Mouse (Mus musculus): ENCODE measurements at regions not wholly inside any gene's neighbourhood (a gene's known extent, or its start where the extent isn't known, plus 50 kb on each side); places are given as distances from the start of the nearest gene placed in this dataset.
A peak's percentile ranks its signal among the peaks of the same experiment; 100 is the strongest.

- H3K4me3 ChIP-seq, result no peak overlapping the region
- no peaks in the 10 kb centered on the region for H3K27me3 ChIP-seq (replicated peaks; ENCODE audit: low read depth, poor library complexity, severe bottlenecking)
- DNase-seq (ENCODE audit: low spot score), result no peak
- H3K36me3 ChIP-seq (replicated peaks), result no peaks in the 10 kb centered on the region
- no peaks in the 10 kb centered on the region for H3K4me1 ChIP-seq
- H3K9me3 ChIP-seq, result no peaks in the 10 kb centered on the region
- H3K27ac ChIP-seq (replicated peaks), result no peak overlapping the region
- 69% methylated on average over 4 of the region's 4 CpGs for WGBS
Measured at GRCm38 (mm10) chr2:123023918-123024317, 258.9 kb downstream of the Sqor start.

- Histone ChIP-seq H3K9me3 (no peaks in the 10 kb centered on the region), H3K4me3 (no peak overlapping the region), H3K27me3 (replicated peaks; ENCODE audit: low read depth, poor library complexity, severe bottlenecking) (no peaks in the 10 kb centered on the region), H3K27ac (replicated peaks) (no peak overlapping the region), H3K4me1 (no peaks in the 10 kb centered on the region), H3K36me3 (replicated peaks) (no peaks in the 10 kb centered on the region)
- no peak for DNase-seq (ENCODE audit: low spot score)
- 92% methylated on average over 1 of the region's 1 CpGs for WGBS
Measured at GRCm38 (mm10) chr2:123024380-123024779, 259.3 kb downstream of the Sqor start.

- no peaks in the 10 kb centered on the region for H3K27me3 ChIP-seq (replicated peaks; ENCODE audit: low read depth, poor library complexity, severe bottlenecking)
- no peak for DNase-seq (ENCODE audit: low spot score)
- no peaks in the 10 kb centered on the region for H3K36me3 ChIP-seq (replicated peaks)
- H3K4me3 ChIP-seq, result no peak overlapping the region
- no peak overlapping the region for H3K27ac ChIP-seq (replicated peaks)
- 82% methylated on average over 4 of the region's 4 CpGs for WGBS
- H3K9me3 ChIP-seq, result no peaks in the 10 kb centered on the region
- H3K4me1 ChIP-seq, result no peaks in the 10 kb centered on the region
Measured at GRCm38 (mm10) chr2:123024976-123025585, 260.0 kb downstream of the Sqor start.

- no peaks in the 10 kb centered on the region for H3K4me1 ChIP-seq
- no peaks in the 10 kb centered on the region for H3K9me3 ChIP-seq
- H3K27ac ChIP-seq (replicated peaks), result no peak overlapping the region
- H3K27me3 ChIP-seq (replicated peaks; ENCODE audit: low read depth, poor library complexity, severe bottlenecking), result no peaks in the 10 kb centered on the region
- DNase-seq (ENCODE audit: low spot score), result no peak
- no peaks in the 10 kb centered on the region for H3K36me3 ChIP-seq (replicated peaks)
- H3K4me3 ChIP-seq, result no peak overlapping the region
Measured at GRCm38 (mm10) chr2:123047321-123047720, 282.3 kb downstream of the Sqor start.

- DNase-seq (ENCODE audit: low spot score), result no peak
- H3K27me3 ChIP-seq (replicated peaks; ENCODE audit: low read depth, poor library complexity, severe bottlenecking), result no peaks in the 10 kb centered on the region
- H3K9me3 ChIP-seq, result no peaks in the 10 kb centered on the region
- H3K4me3 ChIP-seq, result no peak overlapping the region
- 93% methylated on average over 1 of the region's 1 CpGs for WGBS
- no peaks in the 10 kb centered on the region; the same call in 1 of the 2 replicates for H3K4me1 ChIP-seq
- no peak overlapping the region for H3K27ac ChIP-seq (replicated peaks)
- H3K36me3 ChIP-seq (replicated peaks), result no peaks in the 10 kb centered on the region
Measured at GRCm38 (mm10) chr2:123064648-123065047, 299.6 kb downstream of the Sqor start.

- DNase-seq (ENCODE audit: low spot score), result peak; percentile 12
- Histone ChIP-seq H3K36me3 (replicated peaks) (no peaks in the 10 kb centered on the region), H3K27ac (replicated peaks) (no peak overlapping the region), H3K9me3 (no peaks in the 10 kb centered on the region), H3K27me3 (replicated peaks; ENCODE audit: low read depth, poor library complexity, severe bottlenecking) (no peaks in the 10 kb centered on the region), H3K4me3 (no peak overlapping the region), H3K4me1 (no peaks in the 10 kb centered on the region; the same call in 1 of the 2 replicates)
- WGBS, result 44% methylated on average over 5 of the region's 5 CpGs
Measured at GRCm38 (mm10) chr2:123068809-123069208, 303.8 kb downstream of the Sqor start.

GRCm38 (mm10) chr2:123072653-123073052 lies 307.6 kb downstream of the Sqor start:
- no peaks in the 10 kb centered on the region for H3K27me3 ChIP-seq (replicated peaks; ENCODE audit: low read depth, poor library complexity, severe bottlenecking)
- H3K4me1 ChIP-seq, result no peaks in the 10 kb centered on the region; the same call in 1 of the 2 replicates
- no peaks in the 10 kb centered on the region for H3K9me3 ChIP-seq
- 93% methylated on average over 2 of the region's 2 CpGs for WGBS
- H3K27ac ChIP-seq (replicated peaks), result no peak overlapping the region
- DNase-seq (ENCODE audit: low spot score), result no peak
- no peaks in the 10 kb centered on the region for H3K36me3 ChIP-seq (replicated peaks)
- H3K4me3 ChIP-seq, result no peak overlapping the region

GRCm38 (mm10) chr2:123073476-123074085 lies 308.5 kb downstream of the Sqor start:
- H3K9me3 ChIP-seq, result no peaks in the 10 kb centered on the region
- no peaks in the 10 kb centered on the region for H3K36me3 ChIP-seq (replicated peaks)
- WGBS, result 39% methylated on average over 4 of the region's 4 CpGs
- no peak overlapping the region for H3K4me3 ChIP-seq
- H3K27me3 ChIP-seq (replicated peaks; ENCODE audit: low read depth, poor library complexity, severe bottlenecking), result no peaks in the 10 kb centered on the region
- H3K27ac ChIP-seq (replicated peaks), result no peak overlapping the region
- H3K4me1 ChIP-seq, result no peaks in the 10 kb centered on the region
- no peak for DNase-seq (ENCODE audit: low spot score)

GRCm38 (mm10) chr2:123092726-123093125 lies 327.7 kb downstream of the Sqor start:
- no peaks in the 10 kb centered on the region for H3K4me1 ChIP-seq
- WGBS, result 84% methylated on average over 1 of the region's 1 CpGs

GRCm38 (mm10) chr2:123103530-123103929 lies 338.5 kb downstream of the Sqor start:
- 74% methylated on average over 4 of the region's 4 CpGs for WGBS
- no peak for DNase-seq (ENCODE audit: low spot score)

More at GRCm38 (mm10) chr2:123092726-123093125, 327.7 kb downstream of the Sqor start:
- H3K4me3 ChIP-seq, result no peak overlapping the region
- no peaks in the 10 kb centered on the region for H3K27me3 ChIP-seq (replicated peaks; ENCODE audit: low read depth, poor library complexity, severe bottlenecking)
- no peak for DNase-seq (ENCODE audit: low spot score)
- H3K36me3 ChIP-seq (replicated peaks), result no peaks in the 10 kb centered on the region
- H3K9me3 ChIP-seq, result no peaks in the 10 kb centered on the region
- no peak overlapping the region for H3K27ac ChIP-seq (replicated peaks)

GRCm38 (mm10) chr2:123131496-123131895 lies 366.5 kb downstream of the Sqor start:
- Histone ChIP-seq H3K27ac (replicated peaks) (no peak overlapping the region), H3K4me1 (no peaks in the 10 kb centered on the region), H3K9me3 (no peaks in the 10 kb centered on the region), H3K4me3 (no peak overlapping the region), H3K27me3 (replicated peaks; ENCODE audit: low read depth, poor library complexity, severe bottlenecking) (no peaks in the 10 kb centered on the region), H3K36me3 (replicated peaks) (no peaks in the 10 kb centered on the region)
- whole genome bisulfite sequencing, result 63% methylated on average over 2 of the region's 2 CpGs
- no peak for DNase-seq (ENCODE audit: low spot score)

More at GRCm38 (mm10) chr2:123103530-123103929, 338.5 kb downstream of the Sqor start:
- Histone ChIP-seq H3K9me3 (no peaks in the 10 kb centered on the region), H3K27me3 (replicated peaks; ENCODE audit: low read depth, poor library complexity, severe bottlenecking) (no peaks in the 10 kb centered on the region), H3K27ac (replicated peaks) (no peak overlapping the region), H3K4me3 (no peak overlapping the region), H3K36me3 (replicated peaks) (no peaks in the 10 kb centered on the region), H3K4me1 (no peaks in the 10 kb centered on the region)

GRCm38 (mm10) chr2:123153170-123153569 lies 388.1 kb downstream of the Sqor start:
- H3K27ac ChIP-seq (replicated peaks), result no peak overlapping the region
- H3K4me3 ChIP-seq, result no peak overlapping the region
- H3K27me3 ChIP-seq (replicated peaks; ENCODE audit: low read depth, poor library complexity, severe bottlenecking), result no peaks in the 10 kb centered on the region
- no peaks in the 10 kb centered on the region for H3K4me1 ChIP-seq
- no peak for DNase-seq (ENCODE audit: low spot score)
- no peaks in the 10 kb centered on the region for H3K36me3 ChIP-seq (replicated peaks)
- H3K9me3 ChIP-seq, result no peaks in the 10 kb centered on the region

- Histone ChIP-seq H3K27me3 (replicated peaks; ENCODE audit: low read depth, poor library complexity, severe bottlenecking) (no peaks in the 10 kb centered on the region), H3K36me3 (replicated peaks) (no peaks in the 10 kb centered on the region), H3K4me1 (no peaks in the 10 kb centered on the region), H3K27ac (replicated peaks) (no peak overlapping the region), H3K9me3 (no peaks in the 10 kb centered on the region), H3K4me3 (no peak overlapping the region)
- no peak for DNase-seq (ENCODE audit: low spot score)
Measured at GRCm38 (mm10) chr2:123165384-123165783, 400.3 kb downstream of the Sqor start.

Data from embryonic facial prominence, embryonic 10.5 days (tissue).